Mouse (Mus musculus) CD8-positive naive resting alpha-beta T cell, adult 2 months (primary cell): ENCODE results near the gene Cox4i1.
A peak's percentile ranks its signal among the peaks of the same experiment; 100 is the strongest.
"Not testable (repeated sequence)": the region's sequence is repeated elsewhere in the genome, so short reads cannot be mapped to it uniquely, and the experiment has no call there.

Experiments
- DNase-seq, 2 experiments: peaks; one replicate each; pipeline ENCODE4 v3.0.0; 2022; ENCODE audit warnings: low read depth in 2 of 2, low spot score in 2 of 2

Cox4i1 gene

DNA sequence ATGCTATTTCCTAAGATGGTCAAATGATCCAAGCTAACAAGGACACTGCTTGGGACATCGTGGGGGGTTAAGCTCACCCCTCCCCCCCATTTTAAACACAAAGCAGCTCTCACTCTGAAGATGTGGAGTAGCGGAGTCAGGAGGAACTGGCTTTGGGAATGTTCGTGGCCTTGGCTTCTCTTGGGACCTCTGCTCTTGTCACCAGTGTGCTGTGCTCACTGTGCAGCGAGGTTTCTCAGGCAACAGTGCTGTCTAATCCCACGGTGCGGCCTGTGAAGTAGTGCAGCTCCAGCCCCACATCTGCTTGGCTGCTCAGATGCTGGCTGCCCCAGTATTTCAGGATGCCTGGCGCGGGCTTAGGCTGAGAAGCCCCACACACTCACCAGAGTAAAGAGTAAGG is 10.6 kb upstream of the Cox4i1 start:
- DNase-seq = no peak

DNA sequence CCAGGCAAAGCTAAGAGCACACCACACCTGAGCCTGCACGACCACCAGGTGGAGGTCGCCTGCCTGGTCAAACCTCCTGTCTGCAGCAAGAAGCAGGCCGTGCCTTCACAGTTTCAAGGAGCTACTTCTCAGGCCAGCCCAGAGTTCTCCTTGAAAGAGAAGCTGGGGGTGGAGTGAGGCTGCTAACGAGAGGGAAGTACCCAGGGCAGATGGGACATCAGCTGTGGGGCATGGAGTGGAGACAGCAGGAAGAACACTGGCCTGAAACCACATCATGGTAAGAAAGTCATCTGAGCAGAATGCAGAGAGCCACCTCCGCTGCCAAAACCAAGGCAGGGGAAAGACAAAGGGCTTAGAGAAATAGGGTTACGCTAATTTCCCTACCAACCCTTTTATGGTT is 3.5 kb upstream of the Cox4i1 start:
- no peak for DNase-seq

DNA sequence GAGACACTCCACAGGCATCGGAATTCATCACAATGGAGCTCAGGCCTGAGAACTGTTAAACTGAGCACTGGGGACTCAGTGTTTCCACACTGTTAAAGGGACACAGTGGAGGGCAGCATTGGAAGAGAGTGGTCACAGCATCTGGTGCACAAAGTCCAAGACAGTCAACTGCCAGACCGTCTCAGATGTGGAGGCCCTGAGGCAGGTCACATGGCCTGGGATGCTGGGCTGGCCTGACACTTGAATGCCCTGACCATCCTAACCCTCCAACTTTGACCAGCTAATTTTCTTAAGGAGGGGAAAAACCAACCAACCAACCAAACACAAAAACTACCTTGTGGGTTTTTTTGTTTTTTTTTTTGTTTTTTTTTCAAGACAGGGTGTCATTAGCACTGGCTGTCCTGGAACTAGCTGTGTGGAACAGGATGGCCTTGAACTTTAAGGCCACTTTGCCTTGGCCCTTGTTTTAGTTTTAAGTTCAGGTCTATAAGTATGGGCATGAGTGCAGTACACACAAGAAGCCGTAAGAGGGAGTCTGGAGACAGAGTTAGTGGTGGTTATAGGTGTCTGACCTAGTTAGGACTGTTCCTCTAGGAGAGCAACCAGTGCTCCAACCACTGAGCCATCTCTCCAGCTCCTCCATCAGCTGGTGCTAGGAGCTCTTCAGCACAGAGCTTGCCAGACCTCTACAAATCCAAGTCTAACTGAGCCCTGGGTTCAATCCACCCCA is 2.1 kb upstream of the Cox4i1 start:
- DNase-seq = no peak

DNA sequence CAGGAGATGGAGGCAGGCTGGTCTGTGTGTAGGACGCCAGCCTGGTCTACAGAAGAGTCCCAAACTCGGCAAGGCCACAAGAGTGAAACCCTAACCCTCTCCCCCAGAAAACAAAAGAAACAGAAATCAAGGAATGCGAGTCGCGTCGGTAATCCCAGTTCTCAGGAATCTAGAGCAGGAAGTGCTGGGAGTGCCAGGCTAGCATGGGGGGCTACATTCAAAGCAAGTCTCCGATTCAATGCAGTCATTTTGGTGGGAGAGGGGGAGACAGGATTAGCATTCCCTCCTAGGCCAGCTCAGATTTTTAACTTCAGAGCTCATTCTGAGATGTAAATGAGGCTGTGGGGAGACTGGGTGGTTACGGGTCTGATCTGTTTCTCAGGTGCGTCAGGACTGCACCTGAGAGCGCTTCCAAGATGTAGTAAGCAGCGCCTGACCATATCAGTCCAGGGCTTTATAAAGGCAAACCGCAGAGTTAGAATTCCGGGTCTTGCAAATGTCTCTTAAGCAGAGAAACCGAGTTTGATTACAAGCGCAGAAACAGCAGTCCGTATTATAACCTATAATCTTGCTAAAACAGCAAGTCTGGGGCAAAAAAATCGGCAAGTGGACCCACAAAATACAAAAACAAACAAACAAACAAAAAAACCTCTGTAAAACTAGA is 1.1 kb upstream of the Cox4i1 start:
- no peak for DNase-seq

DNA sequence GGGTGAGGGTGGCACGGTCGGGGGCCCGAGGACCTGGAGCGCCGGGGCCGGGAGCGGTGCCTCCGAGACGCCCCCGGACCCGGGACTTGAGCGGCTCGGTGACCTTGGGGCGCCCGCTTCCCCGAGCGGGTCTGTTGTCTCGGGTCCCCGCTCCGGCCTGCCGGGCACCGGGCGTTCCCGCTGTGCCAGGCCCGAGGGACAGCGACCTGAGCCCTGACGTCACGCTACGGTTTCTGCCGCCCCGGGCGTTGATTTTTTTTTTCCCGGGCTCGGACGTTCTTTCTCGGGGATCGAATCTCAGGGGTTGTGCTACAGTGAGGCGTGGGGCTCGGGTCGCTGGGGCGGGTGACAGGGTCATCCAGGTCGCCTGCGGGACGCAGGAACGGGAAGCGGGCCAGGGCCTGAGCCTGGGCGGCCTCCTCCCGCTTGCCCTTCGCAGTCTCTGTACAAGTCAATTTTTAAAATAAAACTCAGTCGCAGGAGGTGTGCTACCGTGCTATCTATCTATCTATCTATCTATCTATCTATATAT is 418 bp downstream of the Cox4i1 start, which contains the start of gene Emc8:
Gene Emc8, minus strand, starts transcription at position 200 of the 532 bp plus-strand sequence.
- DNase-seq = no peak

DNA sequence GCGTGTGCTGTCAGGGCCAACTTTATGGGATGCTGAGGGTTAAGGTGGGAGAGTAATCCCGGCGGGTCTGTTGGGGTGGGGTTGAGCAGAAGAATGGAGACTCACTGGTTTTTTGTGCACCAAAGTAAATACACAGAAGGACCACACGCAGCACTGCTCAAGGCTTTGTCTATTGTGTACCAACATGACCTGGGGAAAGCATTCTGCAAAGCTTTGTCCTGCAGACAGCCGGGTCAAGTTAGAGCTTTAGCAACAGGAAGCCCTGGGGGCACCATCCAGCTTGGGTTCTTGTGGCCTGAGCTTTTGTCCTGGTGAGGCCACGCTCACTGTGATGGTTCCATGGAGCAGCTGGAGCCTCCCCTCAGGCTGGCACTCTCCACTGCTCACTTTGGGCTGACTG is 3.8 kb downstream of the Cox4i1 start:
- no peak for DNase-seq

DNA sequence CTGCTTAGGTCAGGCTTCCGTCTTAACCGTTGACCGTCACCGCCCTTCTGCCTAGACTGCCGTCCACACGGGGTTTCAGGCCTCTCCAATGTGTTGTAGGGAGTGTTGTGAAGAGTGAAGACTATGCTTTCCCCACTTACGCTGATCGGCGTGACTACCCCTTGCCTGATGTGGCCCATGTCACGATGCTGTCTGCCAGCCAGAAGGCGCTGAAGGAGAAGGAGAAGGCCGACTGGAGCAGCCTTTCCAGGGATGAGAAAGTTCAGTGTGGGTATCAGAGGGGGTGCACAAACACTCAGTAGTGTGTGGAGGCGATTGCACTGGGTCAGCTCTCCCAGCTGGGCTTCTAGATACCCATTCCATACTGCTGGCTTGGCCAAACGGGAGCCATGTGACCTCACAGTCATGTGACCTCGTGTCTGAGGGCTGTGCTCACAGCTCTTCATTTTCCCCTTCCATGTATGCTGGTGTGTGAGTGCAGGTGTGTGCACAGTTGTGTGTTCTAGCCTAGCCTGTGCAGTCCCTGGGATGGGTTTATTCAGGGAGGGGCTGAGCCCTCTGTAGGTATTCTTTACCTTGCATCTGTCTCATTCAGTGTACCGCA is 4.7 kb downstream of the Cox4i1 start:
- no peak for DNase-seq

DNA sequence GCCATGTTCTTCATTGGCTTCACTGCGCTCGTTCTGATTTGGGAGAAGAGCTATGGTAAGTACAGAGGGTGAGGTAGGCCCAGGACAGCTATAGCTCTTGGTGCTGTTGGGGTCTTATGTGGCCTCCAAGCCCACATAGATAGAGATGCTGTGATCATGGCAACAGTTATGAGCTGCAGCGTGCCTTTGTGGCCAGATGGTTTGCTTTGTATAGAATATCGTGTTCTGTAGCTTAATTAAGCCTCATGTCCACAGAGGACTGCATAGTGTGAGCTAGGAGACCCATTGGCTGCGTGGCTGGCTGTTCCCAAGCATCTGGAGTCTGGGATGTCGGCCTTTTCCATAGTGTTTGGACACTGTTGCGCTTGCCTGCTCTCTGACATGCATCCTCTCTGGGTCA is 5.3 kb downstream of the Cox4i1 start:
- DNase-seq = no peak

DNA sequence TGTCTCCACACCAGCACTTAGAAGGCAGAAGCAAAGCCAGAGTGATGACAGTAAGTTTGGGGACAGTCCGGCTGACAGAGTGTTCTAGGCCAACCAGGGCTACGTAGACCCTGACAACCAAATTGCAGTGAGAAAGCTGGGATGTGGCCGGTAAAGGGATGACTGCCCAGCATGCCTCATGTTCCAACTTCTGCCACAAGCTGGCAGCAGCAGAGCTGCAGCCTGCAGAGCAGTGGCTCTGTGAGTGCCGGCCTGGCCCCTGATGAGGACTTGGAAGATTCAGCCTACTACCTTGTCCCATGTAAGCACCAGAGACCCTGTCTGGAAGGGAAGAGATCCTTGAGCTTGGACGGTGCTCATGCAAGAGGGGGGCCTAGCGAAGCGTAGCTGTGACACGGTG is 7.7 kb downstream of the Cox4i1 start:
- DNase-seq = no peak

DNA sequence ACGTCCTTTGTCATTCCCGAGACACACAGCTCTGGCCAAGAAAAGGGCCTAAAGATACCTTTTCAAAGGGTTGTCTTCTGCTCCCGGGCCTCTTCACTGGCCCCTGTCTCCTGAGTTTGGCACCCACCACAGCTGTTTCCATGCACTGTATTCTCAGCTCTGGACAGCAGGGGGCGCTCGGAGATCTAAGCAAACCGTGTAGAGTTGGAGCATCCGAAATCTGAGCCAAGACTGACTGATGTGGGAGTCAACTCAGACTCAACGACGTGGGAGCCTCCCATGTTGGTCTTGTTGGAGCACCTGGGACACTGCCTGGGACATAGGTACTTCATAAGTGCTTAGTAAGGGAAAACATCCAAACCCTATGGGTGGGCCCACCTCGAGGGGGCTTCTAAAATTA is 10.4 kb downstream of the Cox4i1 start:
- DNase-seq = peak; percentile 76 to 82

DNA sequence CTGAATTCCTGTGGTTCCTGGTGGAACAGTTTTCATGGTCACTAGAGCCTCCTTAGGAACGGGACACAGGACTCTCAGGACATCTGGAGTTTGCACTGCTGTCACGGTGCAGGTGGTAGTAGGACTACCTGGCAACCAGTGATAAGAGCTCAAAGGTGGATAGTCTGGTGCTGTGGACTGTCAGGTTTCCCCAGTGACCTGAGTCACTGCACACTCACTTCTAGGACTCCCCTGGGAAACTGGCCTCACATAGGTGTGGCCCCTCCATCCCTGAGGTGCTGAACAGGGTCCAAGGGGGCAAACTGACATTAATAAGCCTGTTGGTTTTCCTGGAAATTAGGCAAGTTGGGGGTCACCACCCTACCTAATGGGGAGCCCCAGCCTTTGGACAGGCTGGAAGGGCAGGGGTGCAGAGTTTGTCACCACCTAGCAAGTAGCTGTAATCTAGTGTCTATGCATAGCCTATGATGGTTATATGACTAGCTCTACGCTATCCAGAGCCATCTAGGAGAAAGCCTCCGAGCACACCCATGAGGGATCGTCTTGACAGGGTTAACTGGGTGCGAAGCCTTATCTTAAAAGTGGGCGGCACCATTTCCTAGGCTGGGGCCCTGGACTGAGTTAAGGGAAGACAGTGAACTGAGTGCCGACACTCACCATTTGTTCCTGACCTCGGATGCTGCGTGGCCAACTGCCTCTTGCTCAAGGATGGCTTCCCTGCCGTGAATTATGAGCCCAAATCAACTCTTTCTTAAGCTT is 11.8 kb downstream of the Cox4i1 start:
- DNase-seq = no peak

DNA sequence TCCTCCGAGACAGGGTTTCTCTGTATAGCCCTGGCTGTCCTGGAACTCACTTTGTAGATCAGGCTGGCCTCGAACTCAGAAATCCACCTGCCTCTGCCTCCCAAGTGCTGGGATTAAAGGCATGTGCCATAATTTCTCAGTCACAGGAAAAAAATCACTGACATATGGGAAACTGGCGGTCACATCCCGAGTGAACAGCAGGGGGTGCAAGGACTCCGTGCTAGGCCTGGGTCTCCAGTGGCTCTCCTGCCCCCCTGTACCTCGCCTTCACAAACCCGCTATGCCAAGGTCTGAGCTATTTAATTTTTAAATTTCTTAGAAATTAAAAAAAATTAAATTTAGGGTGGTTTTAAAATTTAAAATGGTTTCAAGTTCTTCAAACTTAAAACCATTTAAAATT is 12.4 kb downstream of the Cox4i1 start:
- DNase-seq = not testable (repeated sequence)

DNA sequence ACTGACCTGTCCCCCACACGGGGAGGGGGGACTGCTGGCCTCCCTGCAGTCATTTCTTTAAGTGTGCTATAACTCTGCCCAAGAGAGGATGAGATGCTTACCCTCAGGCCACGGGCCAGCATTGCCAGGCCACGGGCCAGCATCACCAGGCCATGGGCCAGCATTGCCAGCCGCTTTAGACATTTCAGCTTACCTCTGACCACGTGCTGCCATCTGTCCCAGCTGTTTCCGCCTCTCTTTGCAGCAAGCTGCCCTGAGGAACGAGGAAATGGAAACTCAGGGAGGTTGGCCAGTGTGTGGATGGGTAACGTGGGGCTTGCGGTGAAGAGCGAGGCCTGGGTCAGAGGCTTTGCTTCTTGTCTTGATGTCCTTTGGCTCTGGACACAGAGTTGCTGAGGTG is 13.1 kb downstream of the Cox4i1 start:
- no peak for DNase-seq

DNA sequence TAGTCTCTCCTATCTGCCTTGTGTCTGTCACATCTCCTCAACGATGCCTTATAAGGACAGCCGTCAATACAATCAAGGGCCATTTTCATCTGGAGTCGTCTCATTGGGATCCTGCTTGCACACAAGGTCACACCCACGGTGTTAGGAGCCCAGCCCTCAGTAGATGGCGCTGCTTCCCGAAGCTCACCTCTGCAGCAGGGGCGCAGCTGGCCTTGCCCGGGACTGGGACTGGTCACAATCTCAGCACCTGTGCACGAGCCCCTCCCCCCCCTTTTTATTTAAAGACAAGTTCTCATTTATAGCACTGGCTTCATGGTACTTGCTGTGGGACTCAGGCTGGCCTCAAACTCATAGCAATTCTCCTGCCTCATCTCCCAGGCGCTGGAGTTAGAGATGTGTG is 15.6 kb downstream of the Cox4i1 start:
- peak; percentile 34 to 49 for DNase-seq

DNA sequence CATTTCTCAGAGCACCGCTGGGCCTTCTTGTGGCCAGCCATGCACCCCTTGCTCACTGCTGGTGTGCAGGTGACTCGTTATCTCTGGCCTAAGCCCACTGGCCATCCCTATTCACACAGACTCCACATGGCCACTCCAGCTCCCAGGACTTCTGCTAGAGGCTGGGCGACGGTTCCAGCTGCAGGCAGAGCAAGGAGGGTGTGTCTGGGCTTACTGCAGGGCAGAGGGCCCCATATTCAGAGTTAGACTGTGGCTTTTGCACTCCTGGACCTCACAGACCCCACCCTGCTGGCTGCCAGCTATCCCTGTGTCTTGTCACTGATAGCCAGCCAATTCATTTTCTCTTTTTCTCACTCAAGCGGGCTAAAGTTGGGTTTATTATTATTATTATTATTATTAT is 16.1 kb downstream of the Cox4i1 start:
- DNase-seq = no peak

DNA sequence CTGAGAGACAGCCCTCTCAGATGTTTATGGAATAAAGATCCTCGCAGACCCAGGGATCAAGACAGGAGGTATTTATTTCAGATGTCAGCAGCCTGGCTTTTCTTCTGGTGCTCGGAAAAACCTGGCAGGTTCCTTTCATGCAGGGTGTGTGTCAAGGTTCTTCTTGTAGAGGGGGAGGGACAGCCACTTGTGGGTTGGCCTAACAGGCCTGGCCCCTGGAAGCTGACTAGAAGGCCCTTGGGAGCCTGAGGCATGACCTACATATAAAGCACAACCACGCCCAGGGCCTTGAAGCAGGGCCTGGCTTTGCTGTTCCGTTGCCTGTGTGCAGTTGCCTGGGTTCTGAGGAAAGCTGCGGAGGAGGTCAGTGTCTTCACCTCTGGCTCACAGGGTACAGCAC is 17.1 kb downstream of the Cox4i1 start:
- no peak for DNase-seq

DNA sequence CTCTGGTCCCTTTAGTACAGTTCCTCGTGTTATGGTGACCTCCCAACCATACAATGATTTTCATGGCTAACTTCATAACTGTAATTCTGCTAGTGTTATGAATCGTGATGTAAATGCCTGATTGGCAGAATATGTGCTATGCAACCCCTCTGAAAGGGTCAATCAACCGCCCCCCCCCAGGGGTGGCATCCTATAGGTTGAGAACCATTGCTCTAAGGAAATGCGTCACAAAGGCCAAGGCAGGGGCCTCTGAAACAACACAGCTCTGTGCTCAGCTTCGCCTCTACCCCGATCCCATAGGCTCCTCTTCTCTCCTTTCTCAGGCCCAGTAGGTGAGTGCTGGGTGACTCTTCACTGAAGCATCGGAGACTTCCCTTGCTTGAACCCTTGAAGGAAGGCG is 17.6 kb downstream of the Cox4i1 start:
- DNase-seq = no peak

DNA sequence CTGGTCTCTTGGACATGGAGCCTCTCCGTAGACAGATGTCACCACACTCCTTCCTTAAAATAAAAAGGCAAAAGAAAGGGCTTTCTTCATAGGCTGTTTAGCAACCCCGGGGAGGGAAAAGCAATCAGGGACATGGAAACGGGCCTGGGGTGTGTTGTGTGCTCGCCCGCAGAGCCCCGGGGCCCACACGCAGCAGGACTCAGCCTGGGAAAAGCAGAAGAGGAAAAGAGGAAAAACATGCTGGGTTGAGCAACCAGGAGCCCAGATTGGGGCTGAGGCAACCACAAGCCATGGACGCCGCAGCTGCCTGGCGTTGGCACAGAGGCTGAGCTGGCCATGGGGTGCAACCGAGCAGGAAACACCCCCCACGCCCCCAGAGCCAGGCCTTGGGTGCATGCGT is 18.0 kb downstream of the Cox4i1 start:
- DNase-seq = no peak

DNA sequence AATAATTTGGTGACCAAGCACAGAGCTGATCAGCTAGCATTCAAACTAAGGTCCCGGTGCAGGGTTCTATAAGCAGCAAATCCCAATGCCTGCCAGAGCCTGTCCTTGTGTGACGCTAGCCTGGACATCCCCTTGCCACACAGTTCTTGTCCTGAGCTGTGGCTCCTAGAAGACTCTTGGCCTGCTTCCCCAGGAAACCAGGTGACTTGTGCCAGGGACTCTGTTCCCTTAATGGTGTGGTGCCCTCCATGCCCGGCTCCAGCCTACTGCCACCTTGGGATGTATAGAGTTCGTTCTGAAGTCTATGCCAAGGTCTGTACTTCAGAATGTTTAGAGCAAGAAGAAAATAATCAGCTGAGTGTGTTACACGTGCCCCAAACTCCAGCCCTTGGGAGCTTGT is 18.6 kb downstream of the Cox4i1 start:
- DNase-seq = no peak

DNA sequence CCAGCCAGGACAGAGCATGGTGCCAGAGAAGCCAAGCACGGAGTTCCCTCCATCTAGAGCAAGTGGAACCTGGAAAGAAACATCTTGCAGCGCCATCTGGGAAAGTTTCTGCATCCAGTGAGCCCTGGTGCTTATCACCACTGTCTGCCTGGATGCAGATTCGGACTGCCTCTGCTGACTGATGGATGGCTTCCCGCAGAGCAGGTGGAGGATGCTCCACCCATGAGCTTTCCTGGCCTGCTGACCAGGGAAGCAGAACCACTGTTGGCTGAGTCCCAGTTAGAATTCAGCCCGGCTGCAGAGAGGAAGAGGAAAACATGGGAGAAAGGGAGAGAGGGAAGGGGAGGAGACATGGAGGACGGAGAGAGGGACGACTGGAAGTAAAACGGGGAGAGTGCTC is 19.8 kb downstream of the Cox4i1 start:
- no peak for DNase-seq

DNA sequence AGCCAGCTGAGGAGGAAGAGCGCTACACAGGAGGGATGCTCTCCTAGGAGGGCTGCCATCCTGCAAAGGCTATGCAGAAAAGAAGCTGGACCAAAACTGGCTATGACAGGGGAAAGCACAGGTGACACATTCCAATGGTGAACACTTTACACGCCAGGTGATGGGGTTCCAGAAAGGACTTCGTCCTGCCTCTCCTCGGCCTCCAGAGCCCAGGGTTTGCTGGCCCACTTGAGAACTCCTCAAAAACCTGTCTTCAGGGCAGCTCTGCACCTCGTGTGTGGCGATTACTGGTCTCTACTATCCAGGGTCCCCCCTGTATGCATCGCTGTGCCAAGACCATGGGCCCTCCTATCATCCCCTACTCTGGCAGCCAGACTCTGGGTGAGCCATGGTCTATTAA is 20.5 kb downstream of the Cox4i1 start:
- DNase-seq = no peak

DNA sequence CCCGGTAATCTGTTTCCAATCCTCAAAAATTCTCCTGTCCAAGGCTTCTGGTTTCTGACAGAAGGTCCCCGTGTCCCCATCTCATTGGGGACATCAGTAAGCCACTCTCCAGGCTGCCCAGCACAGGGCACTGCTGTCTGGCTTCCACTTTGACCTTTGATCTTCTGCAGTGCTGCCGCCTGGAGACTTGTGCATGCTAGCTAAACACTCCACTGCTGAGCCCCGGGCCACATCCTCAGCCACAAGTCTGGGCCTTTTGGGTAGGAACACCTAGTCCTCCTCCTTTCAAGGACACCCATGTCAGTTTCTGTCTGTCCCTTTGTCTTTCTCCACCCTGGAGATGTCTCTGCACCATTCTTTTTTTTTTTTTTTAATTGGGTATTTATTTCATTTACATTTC is 24.9 kb downstream of the Cox4i1 start:
- DNase-seq = no peak
